Mouse (Mus musculus) small intestine, adult 2 months (tissue): ENCODE results near the gene Poll. TPM values are rescaled to one million over a fixed set of nuclear protein-coding genes. Genes with fewer than 3 reads are reported as not detected.

Experiments
- H3K27ac ChIP-seq: fragments of 200-500 bp; 2 replicates; pipeline ENCODE4 v1.5.1; 2012; ENCODE audit warnings: low read depth, low read length, control low read depth, inconsistent platforms; ENCODE audit not compliant: insufficient read depth
- H3K27me3 ChIP-seq: fragments of 200-500 bp; 2 replicates; pipeline ENCODE4 v1.6.1; 2012; ENCODE audit warnings: mild to moderate bottlenecking, moderate library complexity, low read length, inconsistent platforms; ENCODE audit not compliant: control insufficient read depth, insufficient read depth
- H3K36me3 ChIP-seq: fragments of 200-500 bp; 2 replicates; pipeline ENCODE4 v1.6.1; 2012; ENCODE audit warnings: mild to moderate bottlenecking, low read length, control low read depth, inconsistent platforms; ENCODE audit not compliant: control insufficient read depth, insufficient read depth
- H3K4me1 ChIP-seq: fragments of 200-500 bp; 2 replicates; pipeline ENCODE4 v1.6.1; 2012; ENCODE audit warnings: low read length, inconsistent platforms, mixed read lengths; ENCODE audit not compliant: control insufficient read depth, insufficient read depth, insufficient read length
- H3K4me3 ChIP-seq: fragments of 200-500 bp; 2 replicates; pipeline ENCODE4 v1.5.1; 2012; ENCODE audit warnings: low read depth, mild to moderate bottlenecking, control low read depth, inconsistent platforms, low read length, moderate library complexity
- CTCF ChIP-seq: fragments of 200-500 bp; IDR thresholded peaks from 2 replicates; pipeline ENCODE4 v1.5.1; 2012; ENCODE audit warnings: low read depth, mild to moderate bottlenecking, control low read depth, inconsistent platforms, low read length, moderate library complexity, mixed read lengths; ENCODE audit not compliant: insufficient replicate concordance, insufficient read length; ENCODE audit errors: extremely low read depth
- POLR2A ChIP-seq: fragments of 200-500 bp; IDR thresholded peaks from 2 replicates; pipeline ENCODE4 v1.6.1; 2012; ENCODE audit warnings: low read depth, mild to moderate bottlenecking, control low read depth, inconsistent platforms, low read length, moderate library complexity
- WGBS: fragments of 180-500 bp; shearing (Covaris S2); methylation state at CpG from one replicate; pipeline ENCODE4 v1.1.7; 2018; 5-methylcytosine and 5-hydroxymethylcytosine counted together
- polyA plus RNA-seq: library from polyadenylated mRNA; depleted of rRNA; stranded (reverse); fragments of >200 nt; gene quantifications from 2 replicates; pipeline ENCODE4 v1.2.3, GENCODE M21; 2012

The Poll gene
- polyA plus RNA-seq, 1 experiment, result 7.2 TPM

GRCm38 (mm10) chr19:45596019-45596418 is 35.7 kb upstream of the Poll start:
- 84% methylated on average over 7 of the region's 7 CpGs for WGBS
- Histone ChIP-seq H3K36me3 (no peaks in the 10 kb centered on the region), H3K27me3 (no peaks in the 10 kb centered on the region), H3K4me3 (no peak overlapping the region), H3K27ac (no peak overlapping the region), H3K4me1 (peaks cover 9% of the 10 kb centered on the region)
- TF ChIP-seq POLR2A (no peak), CTCF (no peak)

- TF ChIP-seq POLR2A (no peak), CTCF (no peak)
- Histone ChIP-seq H3K4me3 (no peak overlapping the region), H3K27me3 (no peaks in the 10 kb centered on the region), H3K27ac (no peak overlapping the region), H3K36me3 (no peaks in the 10 kb centered on the region), H3K4me1 (peaks cover 9% of the 10 kb centered on the region)
- WGBS, result 94% methylated on average over 6 of the region's 6 CpGs
These were observed 35.1 kb upstream of the Poll start for GRCm38 (mm10) chr19:45595481-45595880.

- no peak for TF ChIP-seq POLR2A
- no peak for TF ChIP-seq CTCF
- Histone ChIP-seq H3K36me3 (no peaks in the 10 kb centered on the region), H3K27me3 (no peaks in the 10 kb centered on the region), H3K4me1 (peaks cover 9% of the 10 kb centered on the region), H3K27ac (no peak overlapping the region), H3K4me3 (no peak overlapping the region)
- WGBS, result 94% methylated on average over 7 of the region's 7 CpGs
These were observed 33.7 kb upstream of the Poll start for GRCm38 (mm10) chr19:45594079-45594478.

DNA sequence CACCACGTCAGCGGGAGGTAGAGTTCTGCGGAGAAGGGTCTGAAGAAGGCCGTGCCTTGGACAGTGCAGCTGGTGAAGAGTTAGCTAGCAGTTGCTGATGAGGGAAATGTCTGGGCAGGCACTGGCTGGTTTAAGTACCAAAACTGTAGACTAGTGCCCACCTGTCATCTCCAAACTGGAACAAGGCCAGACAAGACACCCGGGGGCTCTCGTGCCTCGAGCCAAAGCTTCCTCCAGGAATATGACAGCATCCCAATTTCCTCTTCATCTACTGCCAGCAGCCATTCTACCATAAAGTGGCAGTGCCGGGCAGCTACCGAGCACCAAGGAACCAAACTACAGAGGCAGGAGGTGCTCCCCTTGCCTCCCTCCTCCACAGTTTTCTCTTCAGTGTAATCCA is 32.6 kb upstream of the Poll start:
- Histone ChIP-seq H3K27me3 (no peaks in the 10 kb centered on the region), H3K36me3 (no peaks in the 10 kb centered on the region), H3K4me1 (peaks cover 9% of the 10 kb centered on the region), H3K27ac (no peak overlapping the region), H3K4me3 (no peak overlapping the region)
- WGBS, result 93% methylated on average over 9 of the region's 9 CpGs
- no peak for TF ChIP-seq POLR2A
- TF ChIP-seq CTCF, result no peak

DNA sequence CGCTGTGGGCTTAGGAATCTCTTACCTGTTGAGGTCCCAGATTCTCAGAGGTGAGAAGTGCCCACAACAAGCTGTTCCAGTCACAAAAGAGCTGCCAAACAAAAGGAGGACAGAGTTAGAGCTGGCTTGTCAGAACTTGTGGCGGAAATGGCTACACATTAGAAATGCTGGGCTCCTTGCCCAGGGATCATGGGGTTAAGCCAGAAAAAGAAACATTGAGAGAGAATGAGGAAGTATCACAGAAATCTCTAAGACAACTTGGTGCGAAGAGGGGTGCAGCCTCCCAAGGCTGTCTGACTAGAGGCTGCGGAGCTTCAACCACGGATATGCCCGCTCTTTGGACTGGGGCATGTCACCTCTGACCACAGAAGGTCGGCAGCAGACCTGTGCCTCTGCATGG is 31.4 kb upstream of the Poll start:
- no peak overlapping the region for H3K27ac ChIP-seq
- H3K36me3 ChIP-seq, result no peaks in the 10 kb centered on the region
- no peaks in the 10 kb centered on the region for H3K27me3 ChIP-seq
- TF ChIP-seq POLR2A, result no peak
- TF ChIP-seq CTCF, result no peak
- no peak overlapping the region for H3K4me3 ChIP-seq
- WGBS, result 26% methylated on average over 7 of the region's 7 CpGs
- peaks cover 9% of the 10 kb centered on the region for H3K4me1 ChIP-seq

- peaks cover 9% of the 10 kb centered on the region for H3K4me1 ChIP-seq
- H3K27ac ChIP-seq, result no peak overlapping the region
- 96% methylated on average over 6 of the region's 6 CpGs for WGBS
- TF ChIP-seq POLR2A (no peak), CTCF (no peak)
- no peaks in the 10 kb centered on the region for H3K36me3 ChIP-seq
- H3K27me3 ChIP-seq, result no peaks in the 10 kb centered on the region
- H3K4me3 ChIP-seq, result no peak overlapping the region
These were observed 29.4 kb upstream of the Poll start for GRCm38 (mm10) chr19:45589761-45590160.

GRCm38 (mm10) chr19:45587509-45588292 is 27.4 kb upstream of the Poll start:
- Histone ChIP-seq H3K4me3 (no peak overlapping the region), H3K27me3 (no peaks in the 10 kb centered on the region), H3K36me3 (no peaks in the 10 kb centered on the region), H3K4me1 (peaks cover 9% of the 10 kb centered on the region), H3K27ac (no peak overlapping the region)
- WGBS, result 93% methylated on average over 6 of the region's 6 CpGs
- TF ChIP-seq POLR2A (no peak), CTCF (no peak)
